Mouse (Mus musculus) neural tube, embryonic 11.5 days (tissue): ENCODE results near the gene Klhl3. TPM values are rescaled to one million over a fixed set of nuclear protein-coding genes. Genes with fewer than 3 reads are reported as not detected.

Experiments used
- ATAC-seq: fragments of 200-750 bp; cut with Nextera tagmentation; 2 replicates; pipeline ENCODE4 v1.8.0; 2017; ENCODE audit warnings: moderate number of reproducible peaks, mild to moderate bottlenecking, moderate TSS enrichment, moderate library complexity; ENCODE audit not compliant: insufficient read depth, low FRiP score, low TSS enrichment
- DNase-seq: peaks from one replicate; pipeline ENCODE4 v3.0.0-alpha.2; 2015; ENCODE audit warnings: low spot score
- H3K27ac ChIP-seq: fragments of 300-500 bp; sonication (generic); 2 replicates; pipeline ENCODE4 v1.5.1; 2014; ENCODE audit warnings: low read depth, mild to moderate bottlenecking, low read length
- H3K27me3 ChIP-seq: fragments of 300-500 bp; sonication (generic); 2 replicates; pipeline ENCODE4 v1.6.1; 2014; ENCODE audit warnings: mild to moderate bottlenecking, low read length, mixed read lengths; ENCODE audit not compliant: control insufficient read depth, insufficient read depth
- H3K36me3 ChIP-seq: fragments of 300-500 bp; sonication (generic); 2 replicates; pipeline ENCODE4 v1.6.1; 2014; ENCODE audit warnings: mild to moderate bottlenecking, low read length, moderate library complexity, mixed read lengths; ENCODE audit not compliant: control insufficient read depth, insufficient read depth
- H3K4me1 ChIP-seq: fragments of 300-500 bp; sonication (generic); 2 replicates; pipeline ENCODE4 v1.6.1; 2014; ENCODE audit warnings: low read length, mixed read lengths; ENCODE audit not compliant: control insufficient read depth, insufficient read depth
- H3K4me2 ChIP-seq: fragments of 300-500 bp; sonication (generic); 2 replicates; pipeline ENCODE4 v1.6.1; 2014; ENCODE audit warnings: low read depth, mild to moderate bottlenecking, moderate library complexity
- H3K4me3 ChIP-seq: fragments of 300-500 bp; sonication (generic); 2 replicates; pipeline ENCODE4 v1.5.1; 2014; ENCODE audit warnings: low read depth, low read length
- H3K9ac ChIP-seq: fragments of 300-500 bp; sonication (generic); 2 replicates; pipeline ENCODE4 v1.6.1; 2014; ENCODE audit warnings: mild to moderate bottlenecking, low read length
- H3K9me3 ChIP-seq: fragments of 300-500 bp; sonication (generic); 2 replicates; pipeline ENCODE4 v1.6.1; 2016; ENCODE audit warnings: low read length; ENCODE audit not compliant: control insufficient read depth
- WGBS: fragments of 180-500 bp; shearing (Covaris S2); extraction: QIAGEN DNeasy Blood & Tissue Kit; methylation state at CpG from one replicate; pipeline ENCODE4 v1.1.7; 2014; 5-methylcytosine and 5-hydroxymethylcytosine counted together
- polyA plus RNA-seq: library from polyadenylated mRNA; unstranded; fragments of >200 nt; fragmentation: Nextera tagmentation; extraction: Ambion mirVana; gene quantifications from 2 replicates; pipeline ENCODE4 v1.2.1, GENCODE M21; 2014

Klhl3 gene
- polyA plus RNA-seq, 1 experiment from 2014 or later: 3.5 TPM

DNA sequence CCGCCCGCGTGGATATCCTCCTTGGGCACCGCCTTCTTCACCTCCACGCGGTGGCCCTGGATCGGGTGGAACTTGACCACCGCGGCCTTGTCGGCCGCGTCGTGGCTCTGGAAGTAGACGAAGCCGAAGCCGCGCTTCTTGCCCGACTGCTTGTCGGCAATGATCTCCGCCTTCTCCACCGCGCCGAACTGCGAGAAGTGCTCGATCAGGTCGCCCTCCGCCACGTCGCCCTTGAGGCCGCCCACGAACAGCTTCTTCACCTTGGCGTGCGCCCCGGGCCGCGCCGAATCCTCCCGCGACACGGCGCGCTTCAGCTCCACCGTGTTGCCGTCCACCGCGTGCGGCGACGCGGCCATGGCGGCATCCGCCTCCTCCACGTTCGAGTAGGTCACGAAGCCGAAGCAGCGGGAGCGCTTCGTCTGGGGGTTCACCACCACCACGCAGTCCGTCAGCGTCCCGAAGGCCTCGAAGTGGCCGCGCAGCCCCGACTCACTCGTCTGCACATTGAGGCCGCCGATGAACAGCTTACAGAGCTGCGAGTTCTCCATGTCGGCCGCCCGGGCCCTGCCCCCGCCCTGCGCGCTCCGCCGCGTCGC is 14.5 kb upstream of the Klhl3 start:
- Histone ChIP-seq H3K4me2 (peak overlapping the region; percentile 73), H3K27ac (peak overlapping the region; percentile 100)

DNA sequence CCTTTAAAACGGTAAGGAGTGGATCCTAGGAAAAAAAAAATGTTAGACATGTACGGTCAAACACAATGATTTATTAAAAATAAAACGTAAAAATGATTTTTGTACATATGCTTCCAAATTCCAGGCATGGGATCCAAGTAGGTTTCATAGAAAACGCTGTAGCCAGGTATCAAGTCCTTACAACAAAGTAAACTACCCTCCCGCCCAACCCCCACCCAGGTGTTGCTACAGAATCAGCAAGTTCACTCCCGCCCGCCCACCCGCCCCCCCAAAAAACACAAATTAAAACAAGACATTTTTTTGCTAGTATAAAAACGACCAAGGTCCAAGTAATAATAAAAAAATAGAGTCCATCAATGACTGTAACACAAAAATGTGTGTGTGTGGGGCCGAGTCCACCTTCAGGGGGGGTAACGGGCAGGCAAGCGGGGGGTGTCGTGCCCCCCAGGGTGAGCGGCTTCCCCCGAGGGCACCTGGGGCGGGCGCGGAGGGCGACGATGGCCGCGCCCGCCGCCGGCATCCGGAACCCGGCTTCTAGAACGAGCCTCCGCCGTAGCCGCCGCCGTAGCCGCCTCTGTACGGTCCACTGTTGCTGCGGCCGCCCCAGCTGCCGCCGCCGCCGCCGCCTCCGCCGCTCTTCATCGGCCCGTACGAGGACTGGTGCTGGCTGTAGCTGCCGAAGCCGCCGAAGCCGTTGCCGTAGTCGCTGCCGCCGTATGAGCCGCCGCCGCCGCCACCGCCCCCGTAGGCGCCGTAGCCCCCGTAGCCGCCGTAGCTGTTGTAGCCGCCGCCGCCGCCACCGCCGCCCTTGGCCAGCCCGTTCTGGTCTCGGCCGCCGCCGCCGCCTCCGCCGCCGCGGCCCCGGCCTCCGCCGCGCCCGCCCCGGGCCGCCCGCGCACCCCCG is 13.7 kb upstream of the Klhl3 start:
- H3K4me1 ChIP-seq: peaks cover 10% of the 10 kb centered on the region
- peak overlapping the region; percentile 100 for H3K9ac ChIP-seq
- peak overlapping the region; percentile 73 for H3K4me2 ChIP-seq
- no peak for ATAC-seq
- peak overlapping the region; percentile 99 for H3K4me3 ChIP-seq
- DNase-seq: peak; percentile 14
- no peaks in the 10 kb centered on the region for H3K36me3 ChIP-seq
- no peaks in the 10 kb centered on the region for H3K27me3 ChIP-seq
- under 1% methylated on average over 61 of the region's 92 CpGs for WGBS
- peak overlapping the region; percentile 100 for H3K27ac ChIP-seq
- H3K9me3 ChIP-seq: no peaks in the 10 kb centered on the region

More for the DNA sequence above, 14.5 kb upstream of the Klhl3 start:
- ATAC-seq (peak; percentile 37), DNase-seq (peak; percentile 62)
- under 1% methylated on average over 74 of the region's 81 CpGs for WGBS
- H3K27me3 ChIP-seq: no peaks in the 10 kb centered on the region
- no peaks in the 10 kb centered on the region for H3K9me3 ChIP-seq
- peak overlapping the region; percentile 99 for H3K4me3 ChIP-seq
- peak overlapping the region; percentile 100 for H3K9ac ChIP-seq
- no peaks in the 10 kb centered on the region for H3K36me3 ChIP-seq
- H3K4me1 ChIP-seq: peaks cover 10% of the 10 kb centered on the region

DNA sequence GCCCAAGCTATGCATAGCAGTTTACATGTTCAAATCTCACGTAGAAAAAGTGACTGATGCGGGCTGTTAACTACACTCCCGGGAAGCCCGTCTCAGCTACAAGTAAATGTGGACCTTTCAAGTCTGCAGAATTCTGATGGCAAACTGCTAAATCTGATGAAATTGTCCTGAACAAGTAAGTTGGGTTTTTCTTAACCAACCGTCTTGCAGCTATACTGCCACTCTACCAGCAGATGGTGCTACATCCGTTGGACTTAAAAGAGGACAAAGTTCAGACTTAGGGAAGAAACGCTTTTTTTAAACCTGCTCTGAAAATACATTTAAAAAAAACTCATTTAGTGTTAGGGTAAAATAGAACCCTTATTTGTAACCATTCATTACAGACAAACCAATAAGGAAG is 12.7 kb upstream of the Klhl3 start:
- 33% methylated on average over 7 of the region's 7 CpGs for WGBS
- Histone ChIP-seq H3K27ac (no peak overlapping the region), H3K9ac (no peak overlapping the region)

DNA sequence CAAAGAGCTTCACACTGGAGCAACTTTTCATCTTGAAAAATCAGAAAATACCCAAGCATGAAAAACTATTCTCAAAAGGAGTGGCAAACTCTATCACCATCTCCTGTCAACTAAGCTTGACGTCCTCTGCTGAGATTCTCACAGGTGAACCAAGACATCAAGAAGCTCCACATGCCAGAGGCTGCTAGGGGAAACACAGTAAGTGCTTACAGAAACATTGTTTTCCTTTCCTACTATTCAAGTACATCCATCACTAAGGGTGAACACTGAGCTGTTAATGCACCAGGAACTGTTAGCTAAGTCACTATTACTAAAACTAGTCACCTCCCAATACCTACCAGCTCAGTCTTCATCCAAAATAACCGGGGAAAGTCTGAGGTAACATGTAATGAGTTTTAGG is 11.6 kb upstream of the Klhl3 start:
- Histone ChIP-seq H3K27ac (no peak overlapping the region), H3K4me3 (no peak overlapping the region), H3K36me3 (no peaks in the 10 kb centered on the region), H3K9ac (no peak overlapping the region), H3K27me3 (no peaks in the 10 kb centered on the region), H3K9me3 (no peaks in the 10 kb centered on the region), H3K4me2 (no peak overlapping the region; the same call in 1 of the 2 replicates), H3K4me1 (peaks cover 7% of the 10 kb centered on the region)
- WGBS: 60% methylated on average over 2 of the region's 2 CpGs
- ATAC-seq: no peak
- DNase-seq: no peak

More for the DNA sequence above, 12.7 kb upstream of the Klhl3 start:
- Histone ChIP-seq H3K9me3 (no peaks in the 10 kb centered on the region), H3K27me3 (no peaks in the 10 kb centered on the region), H3K4me1 (peaks cover 10% of the 10 kb centered on the region), H3K4me3 (peak overlapping the region; percentile 99), H3K36me3 (no peaks in the 10 kb centered on the region), H3K4me2 (peak overlapping the region; percentile 55)
- peak; percentile 65 for DNase-seq
- ATAC-seq: no peak

DNA sequence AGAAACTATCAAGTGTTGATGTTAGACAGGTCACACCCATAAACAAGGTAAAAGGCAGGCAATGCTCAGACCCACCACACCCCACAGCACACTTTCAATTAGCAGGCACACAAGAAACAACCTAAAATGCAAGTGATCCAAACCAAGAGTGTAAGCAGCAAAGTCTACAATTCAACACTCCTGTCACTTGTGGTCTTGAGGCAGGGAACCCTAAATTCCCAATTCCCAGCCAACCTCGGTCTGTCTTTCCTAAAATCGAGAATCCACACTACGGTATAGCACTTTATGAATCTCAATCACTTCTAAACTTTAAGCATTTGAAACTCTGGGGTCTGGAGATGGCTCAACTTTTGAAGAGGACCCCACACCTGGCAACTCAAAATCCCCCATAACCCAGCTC is 10.9 kb upstream of the Klhl3 start:
- Histone ChIP-seq H3K4me2 (no peak overlapping the region), H3K36me3 (no peaks in the 10 kb centered on the region), H3K4me1 (peaks cover 5% of the 10 kb centered on the region), H3K4me3 (no peak overlapping the region), H3K9ac (no peak overlapping the region), H3K9me3 (no peaks in the 10 kb centered on the region), H3K27me3 (no peaks in the 10 kb centered on the region), H3K27ac (no peak overlapping the region)
- WGBS: 87% methylated on average over 3 of the region's 3 CpGs
- ATAC-seq (no peak), DNase-seq (no peak)

DNA sequence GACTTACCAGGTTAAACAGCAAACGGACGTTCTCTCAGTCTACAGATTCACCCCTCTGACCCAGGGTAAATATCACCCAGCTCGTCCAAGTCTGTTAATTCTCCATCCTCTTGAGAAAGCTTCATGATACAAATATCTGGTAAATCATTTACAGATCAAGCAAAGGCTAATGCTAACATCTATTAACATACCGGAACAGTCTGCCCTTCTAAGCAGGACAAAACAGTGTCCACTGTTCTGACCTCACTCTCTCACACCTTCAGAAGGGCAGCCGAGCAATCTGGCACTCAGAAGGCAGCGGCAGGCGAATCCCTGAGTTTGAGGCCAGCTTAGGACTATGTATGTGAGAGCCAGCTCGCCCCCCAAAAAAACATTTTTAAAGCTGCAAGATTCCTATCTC is 10.0 kb upstream of the Klhl3 start:
- 63% methylated on average over 8 of the region's 8 CpGs for WGBS
- ATAC-seq (no peak), DNase-seq (no peak)
- no peak overlapping the region for H3K9ac ChIP-seq
- H3K9me3 ChIP-seq: no peaks in the 10 kb centered on the region
- H3K36me3 ChIP-seq: no peaks in the 10 kb centered on the region
- H3K4me3 ChIP-seq: no peak overlapping the region
- H3K27ac ChIP-seq: no peak overlapping the region
- H3K4me1 ChIP-seq: peaks cover 5% of the 10 kb centered on the region
- H3K27me3 ChIP-seq: no peaks in the 10 kb centered on the region
- H3K4me2 ChIP-seq: no peak overlapping the region

DNA sequence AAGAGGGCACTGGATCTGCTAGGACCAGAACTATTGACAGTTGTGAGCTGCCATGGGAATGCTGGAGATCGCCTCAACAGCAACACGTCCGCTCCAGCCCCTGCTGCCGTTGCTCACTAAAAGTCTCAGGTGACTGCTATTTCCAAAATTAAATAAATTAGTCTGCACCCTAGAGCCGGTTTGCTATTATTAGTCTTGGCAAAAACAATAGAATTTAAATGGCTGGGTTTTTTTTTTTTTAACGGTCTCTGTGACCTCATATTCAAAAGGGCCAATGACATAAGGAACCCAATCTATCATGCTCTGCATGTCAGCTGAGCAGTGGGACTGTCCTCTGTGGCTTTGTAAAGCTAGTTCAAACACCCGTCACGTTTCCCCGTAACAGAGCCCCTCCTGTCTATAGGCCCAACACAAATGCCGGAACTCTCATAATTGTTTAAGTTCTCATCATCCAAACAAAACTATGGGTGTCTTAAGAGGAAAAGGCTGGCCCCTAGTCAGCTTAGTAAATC is 9.4 kb upstream of the Klhl3 start:
- Histone ChIP-seq H3K4me3 (no peak overlapping the region), H3K9ac (no peak overlapping the region), H3K9me3 (no peaks in the 10 kb centered on the region), H3K4me1 (peaks cover 5% of the 10 kb centered on the region), H3K27me3 (no peaks in the 10 kb centered on the region), H3K27ac (no peak overlapping the region), H3K36me3 (no peaks in the 10 kb centered on the region), H3K4me2 (no peak overlapping the region)
- DNase-seq (no peak), ATAC-seq (no peak)
- 50% methylated on average over 10 of the region's 10 CpGs for WGBS

DNA sequence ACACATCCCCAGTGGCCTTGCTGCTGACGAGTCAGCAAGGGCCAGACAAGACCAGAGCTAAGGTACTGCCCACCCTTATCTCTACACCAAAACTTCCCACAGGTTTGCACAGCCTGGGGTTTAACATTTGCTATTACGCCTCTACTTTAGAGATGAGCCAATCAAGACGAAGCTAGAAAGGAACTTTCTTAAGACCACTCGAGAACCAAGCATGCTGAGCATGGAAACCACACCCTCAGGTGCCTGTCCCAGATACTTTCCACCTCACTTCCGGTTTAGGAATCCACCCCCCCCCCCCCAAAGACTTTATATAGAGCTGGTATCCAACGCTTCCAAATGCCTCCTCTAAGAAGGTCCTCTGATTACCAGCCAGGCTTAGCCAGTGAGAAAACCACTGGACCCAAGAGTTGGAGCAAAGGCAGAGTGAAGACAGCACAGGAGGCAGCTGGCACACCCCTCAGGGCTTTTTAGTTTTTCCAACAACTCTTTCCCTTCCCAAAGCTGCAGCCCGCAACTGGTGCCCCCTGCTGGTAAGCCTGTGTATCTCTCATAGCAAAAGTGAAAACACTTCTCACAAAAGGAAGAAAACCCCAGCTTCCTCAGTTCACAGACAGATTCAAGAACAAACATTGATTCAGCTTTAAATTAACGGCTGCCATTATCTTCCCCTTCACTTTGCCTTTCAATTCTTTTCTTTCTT is 4.1 kb upstream of the Klhl3 start:
- Histone ChIP-seq H3K27me3 (no peaks in the 10 kb centered on the region), H3K27ac (no peak overlapping the region), H3K9ac (no peak overlapping the region), H3K4me1 (0 out of 2 replicates have a peak, but pooled peaks cover 9% of the 10 kb centered on the region), H3K36me3 (no peaks in the 10 kb centered on the region), H3K4me3 (no peak overlapping the region), H3K9me3 (no peaks in the 10 kb centered on the region), H3K4me2 (no peak overlapping the region)
- 66% methylated on average over 8 of the region's 8 CpGs for WGBS
- ATAC-seq: no peak
- DNase-seq: peak; percentile 35
